Mouse (Mus musculus) midbrain, embryonic 13.5 days (tissue): ENCODE data around the gene Zcwpw1. TPM values are rescaled to one million over a fixed set of nuclear protein-coding genes. Genes with fewer than 3 reads are reported as not detected.
"Not testable (repeated sequence)": the region's sequence is repeated elsewhere in the genome, so short reads cannot be mapped to it uniquely, and the experiment has no call there.

Source experiments
- ATAC-seq: fragments of 200-750 bp; cut with Nextera tagmentation; 2 replicates; pipeline ENCODE4 v1.8.0; 2017; ENCODE audit warnings: mild to moderate bottlenecking, moderate TSS enrichment, moderate library complexity
- H3K27ac ChIP-seq: fragments of 300-500 bp; sonication (generic); 2 replicates; pipeline ENCODE4 v1.5.1; 2015; ENCODE audit warnings: inconsistent platforms, mild to moderate bottlenecking, moderate library complexity
- H3K27me3 ChIP-seq: fragments of 300-500 bp; sonication (generic); 2 replicates; pipeline ENCODE4 v1.6.1; 2015; ENCODE audit warnings: mild to moderate bottlenecking, inconsistent platforms
- H3K36me3 ChIP-seq: fragments of 300-500 bp; sonication (generic); 2 replicates; pipeline ENCODE4 v1.6.1; 2015; ENCODE audit warnings: mild to moderate bottlenecking, inconsistent platforms
- H3K4me1 ChIP-seq: fragments of 300-500 bp; sonication (generic); replicated peaks from 2 replicates; pipeline ENCODE4 v1.6.1; 2015; ENCODE audit warnings: inconsistent platforms
- H3K4me2 ChIP-seq: fragments of 300-500 bp; sonication (generic); replicated peaks from 2 replicates; pipeline ENCODE4 v1.6.1; 2015; ENCODE audit warnings: moderate library complexity, mild to moderate bottlenecking, inconsistent platforms
- H3K4me3 ChIP-seq: fragments of 300-500 bp; sonication (generic); replicated peaks from 2 replicates; pipeline ENCODE4 v1.5.1; 2015; ENCODE audit warnings: mild to moderate bottlenecking, inconsistent platforms
- H3K9ac ChIP-seq: fragments of 300-500 bp; sonication (generic); replicated peaks from 2 replicates; pipeline ENCODE4 v1.6.1; 2015; ENCODE audit warnings: mild to moderate bottlenecking, inconsistent platforms
- H3K9me3 ChIP-seq: fragments of 300-500 bp; sonication (generic); 2 replicates; pipeline ENCODE4 v1.6.1; 2016; ENCODE audit warnings: mild to moderate bottlenecking, inconsistent platforms
- WGBS: fragments of 180-500 bp; shearing (Covaris S2); methylation state at CpG from one replicate; pipeline ENCODE4 v1.1.7; 2015; 5-methylcytosine and 5-hydroxymethylcytosine counted together
- polyA plus RNA-seq: library from polyadenylated mRNA; unstranded; fragments of >200 nt; fragmentation: Nextera tagmentation; extraction: Ambion mirVana; gene quantifications from 2 replicates; pipeline ENCODE4 v1.2.1, GENCODE M21; 2015

Gene Zcwpw1
- polyA plus RNA-seq, 1 experiment from 2014 or later, result 12.0 TPM

DNA sequence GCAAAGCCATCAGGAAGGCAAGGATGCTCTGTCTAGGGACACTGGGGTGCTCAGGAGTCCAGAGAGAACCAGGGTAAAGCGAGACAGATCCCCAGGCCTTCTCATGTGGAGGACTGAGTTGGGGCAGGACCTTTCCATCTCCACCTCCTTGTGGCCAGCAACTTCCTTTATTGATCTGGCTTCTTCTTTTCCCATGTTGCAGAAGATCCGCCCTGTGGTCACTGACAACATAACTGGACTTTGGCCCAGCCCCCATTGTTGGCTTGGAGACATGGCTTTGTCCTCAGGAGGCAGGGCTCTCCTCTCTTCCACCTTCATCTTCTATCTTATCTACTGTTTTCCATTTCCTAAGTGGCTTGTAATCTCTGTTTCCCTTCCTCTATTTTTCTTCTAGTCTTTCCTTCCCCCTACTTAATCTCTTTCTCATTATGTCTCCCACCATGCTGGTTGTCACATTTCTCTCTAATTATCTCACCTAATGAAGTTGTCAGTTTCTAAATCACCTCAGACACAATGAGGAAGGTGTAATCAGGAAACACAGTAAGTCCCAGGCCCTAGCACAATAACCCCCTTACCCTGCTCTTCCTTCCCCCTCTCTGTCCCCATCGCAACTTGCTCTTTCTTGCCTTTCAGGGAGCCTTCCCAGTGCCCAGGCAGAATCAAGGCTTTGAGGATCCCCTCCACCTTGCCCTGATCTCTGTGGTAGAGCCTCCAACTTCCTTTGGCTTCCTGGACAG lies 84.2 kb downstream of the Zcwpw1 start, which contains the start of gene Pilrb2:
Gene Pilrb2 (minus strand): TSS at position 172 of the 737 bp plus-strand sequence.
- not testable (repeated sequence) for ATAC-seq
- WGBS, result 60% methylated on average over 2 of the region's 3 CpGs

More for the DNA sequence above, 84.2 kb downstream of the Zcwpw1 start, which contains the start of gene Pilrb2:
- not testable (repeated sequence) for H3K9ac ChIP-seq, H3K4me1 ChIP-seq, H3K4me3 ChIP-seq, H3K36me3 ChIP-seq, H3K4me2 ChIP-seq, H3K27me3 ChIP-seq, H3K27ac ChIP-seq, H3K9me3 ChIP-seq

Other genes starting within 250 kb of the Zcwpw1 start
- gene Actl6b, start 234.3 kb upstream of the Zcwpw1 start, polyA plus RNA-seq, result 231 and 235 TPM in 2 replicates
- 2.4 and 3.6 TPM in 2 replicates for gene Tfr2, start 218.0 kb upstream of the Zcwpw1 start, polyA plus RNA-seq
- gene Mospd3, start 186.7 kb upstream of the Zcwpw1 start, polyA plus RNA-seq, result 37.6 and 43.1 TPM in 2 replicates
- gene Pcolce, start 174.0 kb upstream of the Zcwpw1 start, polyA plus RNA-seq, result 9.0 and 10.5 TPM in 2 replicates
- gene Fbxo24, start 158.8 kb upstream of the Zcwpw1 start, polyA plus RNA-seq, result 0.23 and 0.32 TPM in 2 replicates
- 18.7 and 21.4 TPM in 2 replicates for gene Lrch4, start 158.7 kb upstream of the Zcwpw1 start, polyA plus RNA-seq
- gene Gm20605, start 158.6 kb upstream of the Zcwpw1 start, polyA plus RNA-seq, result 9.2 and 9.9 TPM in 2 replicates
- 2.7 and 10.9 TPM in 2 replicates for gene Sap25, start 146.5 kb upstream of the Zcwpw1 start, polyA plus RNA-seq
- gene Irs3, start 142.1 kb upstream of the Zcwpw1 start, polyA plus RNA-seq, result not detected in 2 replicates
- gene Agfg2, start 103.1 kb upstream of the Zcwpw1 start, polyA plus RNA-seq, result 19.5 and 19.6 TPM in 2 replicates
- gene Nyap1, start 46.2 kb upstream of the Zcwpw1 start, polyA plus RNA-seq, result 39.9 and 42.3 TPM in 2 replicates
- 44.2 and 54.0 TPM in 2 replicates for gene Tsc22d4, start 42.1 kb upstream of the Zcwpw1 start, polyA plus RNA-seq
- gene Ppp1r35, start 8.9 kb upstream of the Zcwpw1 start, polyA plus RNA-seq, result 43.4 and 48.9 TPM in 2 replicates
- 10.6 and 11.0 TPM in 2 replicates for gene Mepce, start 143 bp upstream of the Zcwpw1 start, polyA plus RNA-seq
- 0.42 TPM in 1 of 2 replicates, not detected in the other for gene Pilra, start 48.5 kb downstream of the Zcwpw1 start, polyA plus RNA-seq
- gene Pilrb1, start 70.3 kb downstream of the Zcwpw1 start, polyA plus RNA-seq, result not detected in 2 replicates
- not detected in 2 replicates for gene Pilrb2, start 84.0 kb downstream of the Zcwpw1 start, polyA plus RNA-seq
- gene Cyp3a13, start 133.8 kb downstream of the Zcwpw1 start, polyA plus RNA-seq, result 0.06 TPM in 1 of 2 replicates, not detected in the other
- gene Gjc3, start 175.3 kb downstream of the Zcwpw1 start, polyA plus RNA-seq, result 0.08 and 0.23 TPM in 2 replicates
- not detected in 2 replicates for gene Azgp1, start 193.7 kb downstream of the Zcwpw1 start, polyA plus RNA-seq
- not detected in 2 replicates for gene Smok3a, start 233.5 kb downstream of the Zcwpw1 start, polyA plus RNA-seq
- gene Smok3b, start 233.6 kb downstream of the Zcwpw1 start, polyA plus RNA-seq, result not detected in 2 replicates